Mouse (Mus musculus) ES-E14 (cell line): ENCODE results near the gene Olfr488. TPM values are rescaled to one million over a fixed set of nuclear protein-coding genes. Genes with fewer than 3 reads are reported as not detected.
"Not testable (repeated sequence)": the region's sequence is repeated elsewhere in the genome, so short reads cannot be mapped to it uniquely, and the experiment has no call there.

ENCODE experiments used
- DNase-seq: peaks from one replicate; pipeline ENCODE4 v3.0.0-alpha.2; 2013; ENCODE audit warnings: low read depth, low spot score
- H3K27ac ChIP-seq: 2 replicates; pipeline ENCODE4 v1.5.1; 2012; ENCODE audit warnings: low read depth, mild to moderate bottlenecking, low read length, moderate library complexity, mixed read lengths; ENCODE audit not compliant: poor library complexity, insufficient read depth, severe bottlenecking
- H3K36me3 ChIP-seq: 2 replicates; pipeline ENCODE4 v1.6.1; 2012; ENCODE audit warnings: mild to moderate bottlenecking, low read length, moderate library complexity, mixed read lengths; ENCODE audit not compliant: control insufficient read depth, poor library complexity, insufficient read depth, severe bottlenecking
- H3K4me1 ChIP-seq, 2 experiments: fragments of 150-350 bp in 1 of 2; sonication (generic) in 1 of 2; 2 replicates each; pipeline ENCODE4 v1.6.1; 2012; ENCODE audit warnings: low read length in 2 of 2, mild to moderate bottlenecking in 1 of 2, mixed read lengths in 1 of 2; ENCODE audit not compliant: control insufficient read depth in 2 of 2, insufficient read depth in 2 of 2, poor library complexity in 1 of 2
- H3K4me3 ChIP-seq, 2 experiments: fragments of 150-350 bp in 1 of 2; sonication (generic) in 1 of 2; 2 replicates each; pipeline ENCODE4 v1.5.1; 2012; ENCODE audit warnings: low read length in 2 of 2, low read depth in 1 of 2, mild to moderate bottlenecking in 1 of 2, mixed read lengths in 1 of 2; ENCODE audit not compliant: insufficient read depth in 1 of 2, poor library complexity in 1 of 2, severe bottlenecking in 1 of 2
- H3K9ac ChIP-seq: 2 replicates; pipeline ENCODE4 v1.6.1; 2012; ENCODE audit warnings: low read depth, mild to moderate bottlenecking, low read length, mixed read lengths; ENCODE audit not compliant: poor library complexity, insufficient read depth, severe bottlenecking
- H3K9me3 ChIP-seq: fragments of 150-350 bp; sonication (generic); 2 replicates; pipeline ENCODE4 v1.6.1; 2012; ENCODE audit warnings: low read depth, mild to moderate bottlenecking, low read length; ENCODE audit not compliant: control insufficient read depth, insufficient read depth
- CHD2 ChIP-seq: IDR thresholded peaks from 2 replicates; pipeline ENCODE4 v1.6.1; 2014; ENCODE audit warnings: mild to moderate bottlenecking, low read depth, low read length, inconsistent platforms
- HCFC1 ChIP-seq: IDR thresholded peaks from 2 replicates; pipeline ENCODE4 v1.6.1; 2012; ENCODE audit warnings: low read length, inconsistent platforms, borderline replicate concordance; ENCODE audit not compliant: insufficient read depth
- MAFK ChIP-seq: IDR thresholded peaks from 2 replicates; pipeline ENCODE4 v1.6.1; 2014; ENCODE audit warnings: mild to moderate bottlenecking, low read depth, low read length, inconsistent platforms; ENCODE audit not compliant: insufficient read depth
- ZC3H11A ChIP-seq: IDR thresholded peaks from 2 replicates; pipeline ENCODE4 v1.6.1; 2012; ENCODE audit warnings: low read depth, mild to moderate bottlenecking, inconsistent platforms, low read length, borderline replicate concordance
- ZNF384 ChIP-seq: IDR thresholded peaks from 2 replicates; pipeline ENCODE4 v1.6.1; 2012; ENCODE audit warnings: low read depth, low read length, inconsistent platforms
- in situ Hi-C, 2 experiments: fragments of 600-800 bp; cut with MboI; formaldehyde crosslinking; loops; one replicate each; pipeline ENCODE4 v1.15.1; 2025; ENCODE audit warnings: low sequenced_read_pairs in 2 of 2, inconsistent platforms in 1 of 2; ENCODE audit not compliant: unreplicated experiment in 2 of 2
- total RNA-seq: library from RNA; depleted of rRNA; stranded (reverse); fragments of 300-350 nt; gene quantifications from 2 replicates; pipeline ENCODE4 v1.2.3, GENCODE M21; 2012; rRNA removed

Olfr488 gene
- total RNA-seq, result not detected in 2 replicates

GRCm38 (mm10) chr7:108258247-108258646 lies at the start of gene Olfr488:
Gene Olfr488 (minus strand): TSS chr7:108258347.
- no peak for TF ChIP-seq ZNF384
- TF ChIP-seq CHD2, result no peak
- no peak for DNase-seq
- no peaks in the 10 kb centered on the region for H3K9me3 ChIP-seq
- in situ Hi-C loops, result no loop called here
- no peaks in the 10 kb centered on the region for H3K4me1 ChIP-seq
- no peaks in the 10 kb centered on the region for H3K36me3 ChIP-seq
- no peak within 1 kb of the TSS for H3K4me3 ChIP-seq
- no peak within 1 kb of the TSS for H3K9ac ChIP-seq
- no peak within 1 kb of the TSS for H3K27ac ChIP-seq

GRCm38 (mm10) chr7:108288834-108289233 lies 30.7 kb upstream of the Olfr488 start, which contains the start of gene Olfr490:
Gene Olfr490 (minus strand): TSS chr7:108288934.
- TF ChIP-seq CHD2 (no peak), HCFC1 (no peak), ZC3H11A (no peak), MAFK (no peak), ZNF384 (no peak)
- H3K9ac ChIP-seq, result no peak within 1 kb of the TSS
- in situ Hi-C loops, result no loop called here
- no peak for DNase-seq
- H3K4me1 ChIP-seq, result no peaks in the 10 kb centered on the region
- H3K9me3 ChIP-seq, result no peaks in the 10 kb centered on the region
- no peak within 1 kb of the TSS for H3K4me3 ChIP-seq
- no peak within 1 kb of the TSS for H3K27ac ChIP-seq
- H3K36me3 ChIP-seq, result no peaks in the 10 kb centered on the region

GRCm38 (mm10) chr7:108233551-108233950 lies 24.6 kb downstream of the Olfr488 start:
- Histone ChIP-seq H3K4me1 (no peaks in the 10 kb centered on the region), H3K27ac (no peak overlapping the region), H3K4me3 (no peak overlapping the region), H3K9ac (no peak overlapping the region), H3K36me3 (no peaks in the 10 kb centered on the region), H3K9me3 (no peaks in the 10 kb centered on the region)
- TF ChIP-seq MAFK (no peak), ZC3H11A (no peak), ZNF384 (no peak), HCFC1 (no peak), CHD2 (no peak)
- peak; percentile 6 for DNase-seq
- in situ Hi-C loops, result no loop called here

GRCm38 (mm10) chr7:108214536-108214935 lies 43.6 kb downstream of the Olfr488 start, which contains the start of gene Olfr487:
Gene Olfr487 (minus strand): TSS chr7:108214636.
- H3K4me1 ChIP-seq, in situ Hi-C loops, H3K36me3 ChIP-seq, H3K9me3 ChIP-seq, DNase-seq, H3K4me3 ChIP-seq, H3K9ac ChIP-seq, H3K27ac ChIP-seq: not testable (repeated sequence)

Other genes starting within 250 kb of the Olfr488 start
- gene Olfr478, start 224.4 kb downstream of the Olfr488 start, total RNA-seq, result not detected in 2 replicates
- gene Olfr479, start 207.7 kb downstream of the Olfr488 start, total RNA-seq, result not detected in 2 replicates
- not detected in 2 replicates for gene Olfr480, start 191.0 kb downstream of the Olfr488 start, total RNA-seq
- not detected in 2 replicates for gene Olfr481, start 178.5 kb downstream of the Olfr488 start, total RNA-seq
- gene Olfr482, start 160.8 kb downstream of the Olfr488 start, total RNA-seq, result not detected in 2 replicates
- not detected in 2 replicates for gene Olfr483, start 157.5 kb downstream of the Olfr488 start, total RNA-seq
- gene Olfr484, start 130.9 kb downstream of the Olfr488 start, total RNA-seq, result not detected in 2 replicates
- gene Olfr485, start 98.5 kb downstream of the Olfr488 start, total RNA-seq, result not detected in 2 replicates
- not detected in 2 replicates for gene Olfr486, start 85.6 kb downstream of the Olfr488 start, total RNA-seq
- not detected in 2 replicates for gene Olfr487, start 43.7 kb downstream of the Olfr488 start, total RNA-seq
- gene Olfr490, start 30.6 kb upstream of the Olfr488 start, total RNA-seq, result not detected in 2 replicates
- not detected in 2 replicates for gene Olfr491, start 55.1 kb upstream of the Olfr488 start, total RNA-seq
- not detected in 2 replicates for gene Olfr492, start 65.3 kb upstream of the Olfr488 start, total RNA-seq
- gene Olfr493, start 88.6 kb upstream of the Olfr488 start, total RNA-seq, result not detected in 2 replicates
- gene Olfr494, start 107.0 kb upstream of the Olfr488 start, total RNA-seq, result not detected in 2 replicates
- not detected in 2 replicates for gene Olfr495, start 134.8 kb upstream of the Olfr488 start, total RNA-seq
- not detected in 2 replicates for gene Olfr497, start 162.1 kb upstream of the Olfr488 start, total RNA-seq
- gene Olfr498, start 207.0 kb upstream of the Olfr488 start, total RNA-seq, result not detected in 2 replicates